Comparison of ENCODE assay signal across 7 mouse cellular contexts in the genomic region with DNA sequence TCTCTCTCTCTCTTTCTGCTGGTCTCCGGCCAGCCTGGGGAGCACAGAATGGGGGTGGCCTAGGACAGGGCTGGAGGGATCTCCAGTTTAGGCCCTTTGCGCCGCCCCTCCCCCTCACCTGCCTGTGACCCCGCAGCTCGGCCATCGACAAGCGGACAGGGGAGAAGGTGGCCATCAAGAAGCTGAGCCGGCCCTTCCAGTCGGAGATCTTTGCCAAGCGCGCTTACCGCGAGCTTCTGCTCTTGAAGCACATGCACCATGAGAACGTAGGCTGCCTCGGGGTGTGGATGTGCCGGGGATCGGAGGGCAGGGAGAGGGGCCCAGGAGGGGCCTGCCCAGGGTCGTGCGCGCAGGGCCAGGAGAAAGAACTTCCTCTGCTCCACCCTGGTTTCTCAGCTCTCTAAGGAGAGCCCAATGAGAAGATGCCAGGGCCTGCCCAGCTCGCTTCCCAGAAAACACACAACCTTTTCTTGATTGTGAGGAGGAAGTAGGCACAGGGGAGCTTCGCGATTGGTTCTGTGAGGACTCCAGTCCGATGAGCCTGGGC. TPM values are rescaled to one million over a fixed set of nuclear protein-coding genes. Genes with fewer than 3 reads are reported as not detected.
DNase-seq lines count a peak whose midpoint lies in the region; ATAC-seq and TF ChIP-seq lines count a peak whose summit lies in the region.

No protein-coding gene starts in this region.

- TF ChIP-seq CTCF in thymus, adult 2 months (IDR thresholded peaks at IDR 0.05; ENCODE audit: borderline replicate concordance, control insufficient read depth, extremely low read depth, insufficient read depth, low read length, poor library complexity): no peak
- no peak for TF ChIP-seq CTCF in olfactory bulb, adult 2 months (IDR thresholded peaks at IDR 0.05; ENCODE audit: insufficient read depth, low read depth, low read length)

- H3K27me3 ChIP-seq in thymus, adult 2 months (ENCODE audit: control insufficient read depth, insufficient read depth, low read length): no peaks in the 10 kb centered on the region; the same call in 1 of the 2 replicates
- peaks cover 19% of the 10 kb centered on the region for H3K27me3 ChIP-seq in embryonic facial prominence, embryonic 11.5 days (ENCODE audit: control insufficient read depth, insufficient read depth, low read length)
- peaks cover 34% of the 10 kb centered on the region for H3K27me3 ChIP-seq in hindbrain, embryonic 15.5 days
- peaks cover 36% of the 10 kb centered on the region for H3K27me3 ChIP-seq in liver, embryonic 16.5 days (ENCODE audit: control insufficient read depth, insufficient read depth, low read depth, low read length)

- peaks cover 11% of the 10 kb centered on the region for H3K4me1 ChIP-seq in thymus, adult 2 months (replicated peaks; ENCODE audit: control insufficient read depth, insufficient read depth, low read length)
- peaks cover 6% of the 10 kb centered on the region for H3K4me1 ChIP-seq in embryonic facial prominence, embryonic 11.5 days (ENCODE audit: control insufficient read depth, insufficient read depth, low read length)
- H3K4me1 ChIP-seq in hindbrain, embryonic 15.5 days (replicated peaks): peaks cover 16% of the 10 kb centered on the region
- H3K4me1 ChIP-seq in liver, embryonic 16.5 days (ENCODE audit: control insufficient read depth, low read depth, low read length): peaks cover 6% of the 10 kb centered on the region; the same call in 1 of the 2 replicates
- peaks cover 15% of the 10 kb centered on the region for H3K4me1 ChIP-seq in olfactory bulb, adult 2 months (ENCODE audit: control insufficient read depth, insufficient read depth, low read length)

- H3K4me3 ChIP-seq in thymus, adult 2 months (ENCODE audit: control insufficient read depth, insufficient read depth, low read length): peak overlapping the region; percentile 12
- peak overlapping the region; percentile 42 for H3K4me3 ChIP-seq in embryonic facial prominence, embryonic 11.5 days (ENCODE audit: low read depth, low read length)
- H3K4me3 ChIP-seq in hindbrain, embryonic 15.5 days: peak overlapping the region; percentile 35
- peak overlapping the region; percentile 55 for H3K4me3 ChIP-seq in liver, embryonic 16.5 days (ENCODE audit: low read depth, low read length)
- peak overlapping the region; percentile 16 for H3K4me3 ChIP-seq in olfactory bulb, adult 2 months (ENCODE audit: insufficient read depth, low read depth, low read length)

- H3K27ac ChIP-seq in thymus, adult 2 months (ENCODE audit: control insufficient read depth, insufficient read depth, low read length): no peak overlapping the region
- no peak overlapping the region for H3K27ac ChIP-seq in embryonic facial prominence, embryonic 11.5 days (replicated peaks; ENCODE audit: low read depth, low read length)
- no peak overlapping the region for H3K27ac ChIP-seq in hindbrain, embryonic 15.5 days (replicated peaks)
- H3K27ac ChIP-seq in liver, embryonic 16.5 days (ENCODE audit: low read length): 0 out of 2 replicates have a peak overlapping the region, but pooled peaks have one; percentile 5
- no peak overlapping the region for H3K27ac ChIP-seq in olfactory bulb, adult 2 months (ENCODE audit: insufficient read depth, low read depth, low read length)

- no peak for TF ChIP-seq POLR2A in thymus, adult 2 months (IDR thresholded peaks at IDR 0.05; ENCODE audit: control insufficient read depth, extremely low read depth, insufficient read depth, low read length, poor library complexity)
- TF ChIP-seq POLR2A in olfactory bulb, adult 2 months (IDR thresholded peaks at IDR 0.05; ENCODE audit: insufficient read depth, low read depth, low read length): no peak

- no peak for ATAC-seq in embryonic facial prominence, embryonic 11.5 days (replicated peaks; ENCODE audit: insufficient number of reproducible peaks, low FRiP score, low TSS enrichment, low read depth)
- ATAC-seq in hindbrain, embryonic 15.5 days (ENCODE audit: low FRiP score, low read depth): no peak
- no peak for ATAC-seq in liver, embryonic 16.5 days (ENCODE audit: low read depth)

- DNase-seq in thymus, adult 2 months: no peak
- no peak for DNase-seq in thymus, adult 18-20 months
- peak; percentile 39 for DNase-seq in embryonic facial prominence, embryonic 11.5 days (ENCODE audit: low spot score)
- no peak for DNase-seq in MN1 (ENCODE audit: low spot score)

- peak overlapping the region; percentile 82 for H3K4me2 ChIP-seq in embryonic facial prominence, embryonic 11.5 days (ENCODE audit: low read depth, low read length)
- H3K4me2 ChIP-seq in hindbrain, embryonic 15.5 days: peak overlapping the region; percentile 65
- peak overlapping the region; percentile 68 for H3K4me2 ChIP-seq in liver, embryonic 16.5 days (ENCODE audit: low read depth, low read length)

- H3K36me3 ChIP-seq in thymus, adult 2 months (ENCODE audit: control insufficient read depth, insufficient read depth, low read length): no peaks in the 10 kb centered on the region
- no peaks in the 10 kb centered on the region for H3K36me3 ChIP-seq in embryonic facial prominence, embryonic 11.5 days (replicated peaks; ENCODE audit: control insufficient read depth, insufficient read depth, low read depth, low read length)
- H3K36me3 ChIP-seq in hindbrain, embryonic 15.5 days: no peaks in the 10 kb centered on the region
- no peaks in the 10 kb centered on the region for H3K36me3 ChIP-seq in liver, embryonic 16.5 days (ENCODE audit: control insufficient read depth, insufficient read depth)

- no peak overlapping the region; the same call in 1 of the 2 replicates for H3K9ac ChIP-seq in embryonic facial prominence, embryonic 11.5 days (replicated peaks; ENCODE audit: low read length)
- H3K9ac ChIP-seq in hindbrain, embryonic 15.5 days: 0 out of 2 replicates have a peak overlapping the region, but pooled peaks have one; percentile 7
- 0 out of 2 replicates have a peak overlapping the region, but pooled peaks have one; percentile 15 for H3K9ac ChIP-seq in liver, embryonic 16.5 days (ENCODE audit: low read depth, low read length)

- no peaks in the 10 kb centered on the region for H3K9me3 ChIP-seq in embryonic facial prominence, embryonic 11.5 days (replicated peaks; ENCODE audit: control insufficient read depth, low read length)
- H3K9me3 ChIP-seq in hindbrain, embryonic 15.5 days: no peaks in the 10 kb centered on the region
- no peaks in the 10 kb centered on the region for H3K9me3 ChIP-seq in liver, embryonic 16.5 days (replicated peaks; ENCODE audit: control insufficient read depth, low read length)

- 3% methylated on average over 24 of the region's 24 CpGs for WGBS in thymus, adult 2 months
- 7% methylated on average over 24 of the region's 24 CpGs for WGBS in embryonic facial prominence, embryonic 11.5 days
- WGBS in hindbrain, embryonic 15.5 days: 6% methylated on average over 24 of the region's 24 CpGs
- 2% methylated on average over 24 of the region's 24 CpGs for WGBS in liver, embryonic 16.5 days (ENCODE audit: insufficient replicate concordance)
- WGBS in olfactory bulb, adult 2 months: 6% methylated on average over 24 of the region's 24 CpGs

RNA-seq across cellular contexts. Expression of gene Mapk13, which starts 0.9 kb away (rescaled TPM):
- 5.9 and 8.2 TPM in 2 replicates for polyA plus RNA-seq in thymus, adult 2 months (2012; rRNA removed)
- 10.3 and 11.5 TPM in 2 replicates for polyA plus RNA-seq in embryonic facial prominence, embryonic 11.5 days (2014; fragmentation: Nextera tagmentation; extraction: Ambion mirVana)
- polyA plus RNA-seq in hindbrain, embryonic 15.5 days (2015; fragmentation: Nextera tagmentation; extraction: Ambion mirVana): 0.97 and 1.7 TPM in 2 replicates
- polyA plus RNA-seq in liver, embryonic 16.5 days (2015; fragmentation: Nextera tagmentation; extraction: Ambion mirVana): 7.9 and 10.5 TPM in 2 replicates
- polyA plus RNA-seq in olfactory bulb, adult 2 months (2012; ENCODE audit: insufficient read depth, insufficient read length, low replicate concordance, missing spikeins): not detected in 2 replicates

RNA-seq across cellular contexts. Expression of gene Brpf3, which starts 30.9 kb away (rescaled TPM):
- 63.1 and 64.8 TPM in 2 replicates for polyA plus RNA-seq in thymus, adult 2 months (2012; rRNA removed)
- 5.9 and 6.8 TPM in 2 replicates for polyA plus RNA-seq in embryonic facial prominence, embryonic 11.5 days (2014; fragmentation: Nextera tagmentation; extraction: Ambion mirVana)
- 8.1 and 9.6 TPM in 2 replicates for polyA plus RNA-seq in hindbrain, embryonic 15.5 days (2015; fragmentation: Nextera tagmentation; extraction: Ambion mirVana)
- 66.7 and 67.1 TPM in 2 replicates for polyA plus RNA-seq in liver, embryonic 16.5 days (2015; fragmentation: Nextera tagmentation; extraction: Ambion mirVana)
- not detected in 2 replicates for polyA plus RNA-seq in olfactory bulb, adult 2 months (2012; ENCODE audit: insufficient read depth, insufficient read length, low replicate concordance, missing spikeins)

RNA-seq across cellular contexts. Expression of gene AC170998.1, which starts 44.1 kb away (rescaled TPM):
- 0.59 and 0.65 TPM in 2 replicates for polyA plus RNA-seq in thymus, adult 2 months (2012; rRNA removed)
- polyA plus RNA-seq in embryonic facial prominence, embryonic 11.5 days (2014; fragmentation: Nextera tagmentation; extraction: Ambion mirVana): 0.62 and 1.5 TPM in 2 replicates
- 3.0 and 3.2 TPM in 2 replicates for polyA plus RNA-seq in hindbrain, embryonic 15.5 days (2015; fragmentation: Nextera tagmentation; extraction: Ambion mirVana)
- polyA plus RNA-seq in liver, embryonic 16.5 days (2015; fragmentation: Nextera tagmentation; extraction: Ambion mirVana): 1.5 TPM in 2 replicates
- not detected in 2 replicates for polyA plus RNA-seq in olfactory bulb, adult 2 months (2012; ENCODE audit: insufficient read depth, insufficient read length, low replicate concordance, missing spikeins)
